Mouse (Mus musculus): ENCODE results near the gene Hspd1.

DNA sequence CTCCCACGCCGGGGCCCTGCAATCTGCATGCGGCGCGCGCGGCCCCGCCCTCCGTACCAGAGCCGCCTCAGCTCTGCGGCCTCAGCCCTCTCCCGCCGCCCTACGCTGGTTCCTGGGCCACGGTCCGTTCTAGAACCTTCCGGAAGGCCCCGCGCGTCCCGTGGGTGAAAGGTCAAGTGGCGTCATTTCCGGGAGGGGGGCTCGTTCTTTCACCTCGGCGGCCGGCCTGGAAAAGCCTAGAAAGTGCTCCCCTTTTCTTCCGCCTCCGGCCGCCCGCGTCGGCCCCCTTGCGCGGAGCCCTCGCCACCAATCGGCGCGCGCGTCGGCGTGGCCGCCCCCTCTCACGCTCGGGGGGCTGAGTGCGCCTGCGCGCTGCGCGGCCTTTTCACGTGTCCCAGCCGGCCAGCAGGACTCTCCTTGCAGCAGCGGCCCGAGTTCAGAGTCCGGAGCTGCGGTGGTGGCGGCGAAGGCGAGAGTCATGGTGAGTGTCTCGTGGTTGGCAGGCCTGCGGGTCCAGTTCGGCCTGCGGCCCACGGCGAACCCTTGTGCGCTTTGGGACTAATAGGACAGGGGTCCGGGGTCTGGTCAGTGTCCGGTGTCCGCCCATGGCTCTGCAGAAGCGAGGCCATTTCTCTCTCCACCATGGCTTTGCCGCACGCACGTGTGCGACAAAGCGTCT is at the start of gene Hspd1, which contains the start of gene Hspe1:
- TF ChIP-seq CHD2 (IDR thresholded peaks at IDR 0.05; ENCODE audit: low read length), result no peak
- TF ChIP-seq CTCF (IDR thresholded peaks at IDR 0.05 in 2 of 3, conservative IDR thresholded peaks at IDR 0.05 in 1 of 3; ENCODE audit: control insufficient read depth in 1 of 3, insufficient read depth in 1 of 3, low read depth in 2 of 3, low read length in 3 of 3, poor library complexity in 1 of 3, severe bottlenecking in 1 of 3), result no peak
- TF ChIP-seq KAT2A (conservative IDR thresholded peaks at IDR 0.05; ENCODE audit: low read depth, low read length), result no peak; the same call in 1 of the 2 replicates
- TF ChIP-seq GATA1 (IDR thresholded peaks at IDR 0.05; ENCODE audit: low read depth, low read length), result no peak
- TF ChIP-seq POLR2AphosphoS2 (IDR thresholded peaks at IDR 0.05; ENCODE audit: low read length), result 0 out of 2 replicates have a peak, but pooled peaks have one; percentile 22

Data from MEL (cell line).